8 mouse cellular contexts compared by ENCODE assay signal in genomic region chr11:34001938-34002592, GRCm38 (mm10). TPM values are rescaled to one million over a fixed set of nuclear protein-coding genes. Genes with fewer than 3 reads are reported as not detected.
DNase-seq lines count a peak whose midpoint lies in the region; ATAC-seq and TF ChIP-seq lines count a peak whose summit lies in the region.

No protein-coding gene starts in this region.

- H3K9me3 ChIP-seq in intestine, postnatal 0 days (ENCODE audit: control insufficient read depth): no peaks in the 10 kb centered on the region
- H3K9me3 ChIP-seq in intestine, embryonic 15.5 days: no peaks in the 10 kb centered on the region
- no peaks in the 10 kb centered on the region for H3K9me3 ChIP-seq in ES-E14 (ENCODE audit: control insufficient read depth, insufficient read depth, low read depth, low read length)
- H3K9me3 ChIP-seq in midbrain, embryonic 13.5 days: no peaks in the 10 kb centered on the region

- TF ChIP-seq CTCF in intestine, postnatal 0 days (IDR thresholded peaks at IDR 0.05; ENCODE audit: low read depth): peak; percentile 76
- TF ChIP-seq CTCF in gastrocnemius, adult 2 months (IDR thresholded peaks at IDR 0.05): peak; percentile 84

- H3K36me3 ChIP-seq in intestine, postnatal 0 days (ENCODE audit: control insufficient read depth, insufficient read depth): no peaks in the 10 kb centered on the region
- no peaks in the 10 kb centered on the region for H3K36me3 ChIP-seq in intestine, embryonic 15.5 days
- no peaks in the 10 kb centered on the region for H3K36me3 ChIP-seq in ES-E14 (ENCODE audit: control insufficient read depth, insufficient read depth, low read length, poor library complexity, severe bottlenecking)
- no peaks in the 10 kb centered on the region for H3K36me3 ChIP-seq in midbrain, embryonic 13.5 days

- no peaks in the 10 kb centered on the region for H3K4me1 ChIP-seq in intestine, postnatal 0 days (replicated peaks; ENCODE audit: control insufficient read depth, insufficient read depth, low read length)
- H3K4me1 ChIP-seq in intestine, embryonic 15.5 days (replicated peaks): no peaks in the 10 kb centered on the region
- H3K4me1 ChIP-seq in ES-E14 (ENCODE audit: control insufficient read depth in 2 of 2, insufficient read depth in 2 of 2, low read length in 2 of 2, poor library complexity in 1 of 2): no peaks in the 10 kb centered on the region
- H3K4me1 ChIP-seq in midbrain, embryonic 13.5 days (replicated peaks): peaks cover 16% of the 10 kb centered on the region

- no peak for ATAC-seq in intestine, postnatal 0 days
- ATAC-seq in intestine, embryonic 15.5 days: no peak
- ATAC-seq in midbrain, embryonic 13.5 days: peak; percentile 56

- peak; percentile 54 for DNase-seq in ES-E14 (ENCODE audit: low read depth, low spot score)
- DNase-seq in cerebellum, adult 18-20 months: peak; percentile 31 to 56
- peak; percentile 40 for DNase-seq in gastrocnemius, adult 2 months
- peak; percentile 33 to 53 for DNase-seq in layer of hippocampus, postnatal 36 days
- peak; percentile 74 for DNase-seq in testis, postnatal 10 days (ENCODE audit: low spot score)

- no peak overlapping the region for H3K4me2 ChIP-seq in intestine, postnatal 0 days (replicated peaks; ENCODE audit: low read depth)
- no peak overlapping the region for H3K4me2 ChIP-seq in intestine, embryonic 15.5 days (replicated peaks)
- H3K4me2 ChIP-seq in midbrain, embryonic 13.5 days (replicated peaks): no peak overlapping the region

- in situ Hi-C loops in ES-E14 (cut with MboI; ENCODE audit: low sequenced_read_pairs in 2 of 2, unreplicated experiment in 2 of 2): no loop called here

- H3K27ac ChIP-seq in intestine, postnatal 0 days (ENCODE audit: low read depth, low read length): no peak overlapping the region
- H3K27ac ChIP-seq in intestine, embryonic 15.5 days: no peak overlapping the region
- no peak overlapping the region for H3K27ac ChIP-seq in ES-E14 (ENCODE audit: insufficient read depth, low read depth, low read length, poor library complexity, severe bottlenecking)
- no peak overlapping the region for H3K27ac ChIP-seq in gastrocnemius, adult 2 months
- no peak overlapping the region for H3K27ac ChIP-seq in midbrain, embryonic 13.5 days

- 6% methylated on average over 5 of the region's 5 CpGs for WGBS in intestine, postnatal 0 days
- WGBS in intestine, embryonic 15.5 days: 5% methylated on average over 5 of the region's 5 CpGs
- WGBS in midbrain, embryonic 13.5 days: 11% methylated on average over 5 of the region's 5 CpGs

- no peak overlapping the region for H3K9ac ChIP-seq in intestine, postnatal 0 days (ENCODE audit: low read depth, low read length)
- no peak overlapping the region for H3K9ac ChIP-seq in intestine, embryonic 15.5 days
- H3K9ac ChIP-seq in ES-E14 (ENCODE audit: insufficient read depth, low read depth, low read length, poor library complexity, severe bottlenecking): no peak overlapping the region
- no peak overlapping the region for H3K9ac ChIP-seq in midbrain, embryonic 13.5 days (replicated peaks)

- no peaks in the 10 kb centered on the region for H3K27me3 ChIP-seq in intestine, postnatal 0 days (replicated peaks; ENCODE audit: control insufficient read depth, insufficient read depth, low read length)
- H3K27me3 ChIP-seq in intestine, embryonic 15.5 days (replicated peaks): no peaks in the 10 kb centered on the region
- no peaks in the 10 kb centered on the region for H3K27me3 ChIP-seq in midbrain, embryonic 13.5 days

- intact Hi-C loops in gastrocnemius, adult 2 months (cut with DNase I): loop anchor here (2.0 to 10.0 kb wide), 2 partner anchors 71 to 213 kb away; no protein-coding TSS in a partner anchor

- H3K4me3 ChIP-seq in intestine, postnatal 0 days (ENCODE audit: low read depth, low read length): no peak overlapping the region
- H3K4me3 ChIP-seq in intestine, embryonic 15.5 days (replicated peaks): no peak overlapping the region
- H3K4me3 ChIP-seq in ES-E14 (ENCODE audit: insufficient read depth in 1 of 2, low read depth in 1 of 2, low read length in 2 of 2, poor library complexity in 1 of 2, severe bottlenecking in 1 of 2): no peak overlapping the region
- no peak overlapping the region for H3K4me3 ChIP-seq in gastrocnemius, adult 2 months
- no peak overlapping the region for H3K4me3 ChIP-seq in midbrain, embryonic 13.5 days (replicated peaks)

TF ChIP-seq in ES-E14, 5 proteins besides CTCF, POLR2A, EP300 and RAD21:
- no peak for TF ChIP-seq ZNF384 (IDR thresholded peaks at IDR 0.05; ENCODE audit: low read depth, low read length)
- TF ChIP-seq CHD2 (IDR thresholded peaks at IDR 0.05; ENCODE audit: low read depth, low read length): no peak
- TF ChIP-seq ZC3H11A (IDR thresholded peaks at IDR 0.05; ENCODE audit: borderline replicate concordance, low read depth, low read length): no peak
- TF ChIP-seq HCFC1 (IDR thresholded peaks at IDR 0.05; ENCODE audit: borderline replicate concordance, insufficient read depth, low read length): no peak
- TF ChIP-seq MAFK (IDR thresholded peaks at IDR 0.05; ENCODE audit: insufficient read depth, low read depth, low read length): no peak

RNA-seq across cellular contexts. Expression of gene Kcnip1, which starts 9.1 kb away (rescaled TPM):
- 1.9 and 2.5 TPM in 2 replicates for polyA plus RNA-seq in intestine, postnatal 0 days (2015; fragmentation: Nextera tagmentation; extraction: Ambion mirVana)
- 8.8 and 10.2 TPM in 2 replicates for polyA plus RNA-seq in intestine, embryonic 15.5 days (2015; fragmentation: Nextera tagmentation; extraction: Ambion mirVana)
- 0.22 TPM in 1 of 2 replicates, not detected in the other for total RNA-seq in ES-E14 (2012; rRNA removed)
- not detected for total RNA-seq in gastrocnemius, adult 2 months (2021)
- total RNA-seq in layer of hippocampus, postnatal 36 days (2021): 10 to 100 TPM; 20.6 to 21.0 TPM
- 41.6 and 45.9 TPM in 2 replicates for polyA plus RNA-seq in midbrain, embryonic 13.5 days (2015; fragmentation: Nextera tagmentation; extraction: Ambion mirVana)

RNA-seq across cellular contexts. Expression of gene Kcnmb1, which starts 39.3 kb away (rescaled TPM):
- 1.8 and 1.9 TPM in 2 replicates for polyA plus RNA-seq in intestine, postnatal 0 days (2015; fragmentation: Nextera tagmentation; extraction: Ambion mirVana)
- polyA plus RNA-seq in intestine, embryonic 15.5 days (2015; fragmentation: Nextera tagmentation; extraction: Ambion mirVana): 1.8 and 2.0 TPM in 2 replicates
- 0.11 and 0.22 TPM in 2 replicates for total RNA-seq in ES-E14 (2012; rRNA removed)
- under 1 TPM; 0.17 to 0.23 TPM for total RNA-seq in gastrocnemius, adult 2 months (2021)
- under 1 TPM; 0.20 TPM for total RNA-seq in layer of hippocampus, postnatal 36 days (2021)
- 0.19 TPM in 2 replicates for polyA plus RNA-seq in midbrain, embryonic 13.5 days (2015; fragmentation: Nextera tagmentation; extraction: Ambion mirVana)

RNA-seq across cellular contexts. Expression of gene Lcp2, which starts 44.7 kb away (rescaled TPM):
- 2.0 and 3.1 TPM in 2 replicates for polyA plus RNA-seq in intestine, postnatal 0 days (2015; fragmentation: Nextera tagmentation; extraction: Ambion mirVana)
- polyA plus RNA-seq in intestine, embryonic 15.5 days (2015; fragmentation: Nextera tagmentation; extraction: Ambion mirVana): 3.6 and 3.7 TPM in 2 replicates
- total RNA-seq in ES-E14 (2012; rRNA removed): 0.09 TPM in 1 of 2 replicates, not detected in the other
- total RNA-seq in gastrocnemius, adult 2 months (2021): 1 to 10 TPM in 1 of 2 experiments, under 1 TPM in 1; 0.36 to 1.6 TPM
- 1 to 10 TPM; 3.9 to 6.1 TPM for total RNA-seq in layer of hippocampus, postnatal 36 days (2021)
- 1.2 and 1.5 TPM in 2 replicates for polyA plus RNA-seq in midbrain, embryonic 13.5 days (2015; fragmentation: Nextera tagmentation; extraction: Ambion mirVana)

Comparison
In these comparisons a context has a peak if more than half of its experiments do, and no peak if none do; other contexts are left out.
1. RNA of gene Kcnip1, which starts 9.1 kb away (total RNA-seq): 20.6 to 21.0 TPM in layer of hippocampus, postnatal 36 days; 0.22 TPM in ES-E14 and not detected in gastrocnemius, adult 2 months; every median in the first group is over 10 times any median in the second.
2. Peak in every context shown above with its lines, with median percentiles within 50 percentile points of each other: DNase-seq.